Mouse (Mus musculus): Measurements from ENCODE around the gene Fam234b.

GRCm38 (mm10) chr6:135162861-135163260, 34.9 kb upstream of the Fam234b start:
- TF ChIP-seq EP300 (IDR thresholded peaks at IDR 0.05; ENCODE audit: insufficient read depth, low read depth, low read length) (no peak), CTCF (IDR thresholded peaks at IDR 0.05; ENCODE audit: low read depth, low read length) (no peak), POLR2A (IDR thresholded peaks at IDR 0.05; ENCODE audit: insufficient read depth, low read length) (no peak)
